Mouse (Mus musculus): ENCODE measurements around the gene Decr2. TPM values are rescaled to one million over a fixed set of nuclear protein-coding genes. Genes with fewer than 3 reads are reported as not detected.

Decr2 gene
- polyA plus RNA-seq (2015; fragmentation: Nextera tagmentation; extraction: Ambion mirVana), result 39.3 and 42.0 TPM in 2 replicates

DNA sequence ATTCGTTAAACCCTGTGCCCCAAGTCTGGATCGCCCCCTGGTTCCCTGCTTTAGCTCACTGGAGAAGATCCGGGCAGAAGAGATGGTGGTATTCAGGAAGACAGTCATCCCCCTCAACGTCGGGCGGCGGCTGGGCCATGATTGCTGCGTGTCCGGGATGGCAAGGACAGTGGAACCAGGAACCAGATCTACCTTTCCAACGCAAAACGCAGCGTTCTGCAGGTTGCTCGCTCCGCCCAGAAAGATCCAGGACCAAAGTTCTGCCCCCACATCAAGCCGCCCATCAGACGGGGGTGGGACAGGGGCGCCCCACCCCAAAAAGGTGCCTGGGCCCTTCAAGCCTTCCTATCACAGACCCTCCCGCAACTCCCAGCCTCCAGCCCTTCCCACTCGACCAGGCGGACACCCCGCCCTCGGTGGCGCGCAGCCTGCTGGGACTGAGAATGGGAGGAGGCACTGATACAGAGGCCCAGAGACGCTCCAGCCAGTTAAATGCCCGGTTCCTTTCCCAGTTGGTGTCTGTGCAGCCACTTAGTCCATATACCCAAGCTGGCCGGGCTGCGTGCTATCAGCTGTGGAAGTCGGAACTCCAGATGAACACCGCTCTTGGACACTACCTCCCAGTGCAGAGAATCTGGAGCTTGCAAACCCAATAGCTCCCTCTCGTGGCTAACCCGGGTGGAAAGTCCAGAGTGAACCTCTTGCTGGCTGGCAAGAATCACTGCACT lies at the start of gene Decr2:
Gene Decr2, minus strand, starts transcription at position 433 of the 728 bp plus-strand sequence.
- H3K27me3 ChIP-seq (replicated peaks), result no peaks in the 10 kb centered on the region
- H3K36me3 ChIP-seq, result no peaks in the 10 kb centered on the region
- peak within 1 kb of the TSS; percentile 93 for H3K27ac ChIP-seq
- H3K9ac ChIP-seq, result peak within 1 kb of the TSS; percentile 47
- no peaks in the 10 kb centered on the region for H3K4me1 ChIP-seq
- H3K4me3 ChIP-seq (replicated peaks), result peak within 1 kb of the TSS; percentile 53
- ATAC-seq (ENCODE audit: insufficient read depth, low FRiP score, low read depth), result peak; percentile 94
- peak within 1 kb of the TSS; percentile 68 for H3K4me2 ChIP-seq
- 1% methylated on average over 32 of the region's 32 CpGs for WGBS
- no peaks in the 10 kb centered on the region for H3K9me3 ChIP-seq

DNA sequence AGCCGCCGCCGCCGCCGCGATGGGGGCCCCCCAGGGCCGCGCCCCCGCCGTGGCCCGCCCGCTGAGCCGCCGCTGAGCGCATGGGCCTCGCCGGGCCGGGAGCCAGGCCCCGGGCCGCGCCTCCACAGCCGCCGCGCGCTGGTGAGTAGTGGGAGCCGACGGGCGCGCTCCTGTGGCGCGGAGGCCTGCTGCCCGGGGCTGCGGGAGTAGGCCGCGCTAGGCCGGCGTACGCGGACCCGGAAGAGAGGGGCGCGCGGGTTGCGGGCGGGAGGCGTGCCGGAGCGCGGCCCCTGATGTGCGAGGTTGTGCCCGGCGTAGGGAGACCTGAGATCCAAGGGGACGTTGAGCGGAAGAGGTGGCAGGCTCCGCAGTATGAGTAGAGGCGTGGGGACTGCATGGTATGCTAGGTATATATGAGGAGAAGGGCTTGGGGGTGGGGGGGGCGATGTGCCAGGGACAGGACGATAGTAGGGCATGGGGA lies 48.8 kb upstream of the Decr2 start:
- Histone ChIP-seq H3K27me3 (replicated peaks) (no peaks in the 10 kb centered on the region), H3K9me3 (no peaks in the 10 kb centered on the region), H3K4me3 (replicated peaks) (peak overlapping the region; percentile 83), H3K36me3 (peaks cover 10% of the 10 kb centered on the region; the same call in 1 of the 2 replicates), H3K4me1 (peaks cover 13% of the 10 kb centered on the region), H3K4me2 (peak overlapping the region; percentile 62), H3K27ac (peak overlapping the region; percentile 96), H3K9ac (peak overlapping the region; percentile 89)
- peak; percentile 70 for ATAC-seq (ENCODE audit: insufficient read depth, low FRiP score, low read depth)
- WGBS, result under 1% methylated on average over 53 of the region's 58 CpGs

DNA sequence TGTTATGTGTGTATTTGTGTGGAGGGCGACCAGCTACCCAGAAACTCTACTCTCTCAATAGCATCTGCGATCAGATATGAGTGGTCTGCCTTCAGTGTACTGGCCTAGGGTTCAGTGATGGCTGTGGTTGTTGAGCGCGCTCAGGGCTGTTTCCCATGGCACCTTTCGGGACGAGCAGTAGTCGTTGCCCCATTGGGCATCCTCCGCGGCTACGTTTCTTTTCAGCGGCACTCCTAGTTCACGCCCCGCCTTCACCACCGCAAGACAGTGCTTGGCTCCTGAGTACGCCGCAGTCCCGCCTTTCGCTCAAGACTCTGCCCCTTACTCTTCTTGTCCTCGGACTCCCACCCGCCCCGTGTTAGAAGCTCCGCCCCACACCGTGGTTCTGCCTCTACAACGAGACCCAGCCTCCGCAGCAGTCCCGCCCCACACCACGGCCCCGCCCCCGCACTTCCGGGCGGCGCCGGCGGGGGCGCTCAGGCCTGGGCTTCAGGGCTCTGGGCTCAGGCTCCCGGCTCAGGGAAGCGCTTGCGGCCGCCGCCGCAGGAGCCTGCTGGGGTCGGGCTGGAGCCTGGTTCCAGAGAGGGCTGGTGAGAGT lies 48.2 kb upstream of the Decr2 start, which contains the start of gene Axin1:
Gene Axin1, plus strand, starts transcription at position 450 of the 598 bp plus-strand sequence.
- Histone ChIP-seq H3K4me1 (peaks cover 13% of the 10 kb centered on the region), H3K4me3 (replicated peaks) (peak within 1 kb of the TSS; percentile 83), H3K9ac (peak within 1 kb of the TSS; percentile 89), H3K27ac (peak within 1 kb of the TSS; percentile 96), H3K4me2 (peak within 1 kb of the TSS; percentile 75), H3K27me3 (replicated peaks) (no peaks in the 10 kb centered on the region), H3K9me3 (no peaks in the 10 kb centered on the region), H3K36me3 (peaks cover 5% of the 10 kb centered on the region; the same call in 1 of the 2 replicates)
- peak; percentile 98 for ATAC-seq (ENCODE audit: insufficient read depth, low FRiP score, low read depth)
- WGBS, result 1% methylated on average over 42 of the region's 42 CpGs

- Histone ChIP-seq H3K36me3 (no peaks in the 10 kb centered on the region), H3K4me1 (peaks cover 13% of the 10 kb centered on the region), H3K27me3 (replicated peaks) (no peaks in the 10 kb centered on the region), H3K9ac (no peak overlapping the region; the same call in 1 of the 2 replicates), H3K4me2 (peak overlapping the region; percentile 75), H3K27ac (peak overlapping the region; percentile 96), H3K4me3 (replicated peaks) (peak overlapping the region; percentile 83), H3K9me3 (no peaks in the 10 kb centered on the region)
- WGBS, result 74% methylated on average over 2 of the region's 2 CpGs
- ATAC-seq (ENCODE audit: insufficient read depth, low FRiP score, low read depth), result no peak
Measured at GRCm38 (mm10) chr17:26137751-26138130, 47.6 kb upstream of the Decr2 start.

DNA sequence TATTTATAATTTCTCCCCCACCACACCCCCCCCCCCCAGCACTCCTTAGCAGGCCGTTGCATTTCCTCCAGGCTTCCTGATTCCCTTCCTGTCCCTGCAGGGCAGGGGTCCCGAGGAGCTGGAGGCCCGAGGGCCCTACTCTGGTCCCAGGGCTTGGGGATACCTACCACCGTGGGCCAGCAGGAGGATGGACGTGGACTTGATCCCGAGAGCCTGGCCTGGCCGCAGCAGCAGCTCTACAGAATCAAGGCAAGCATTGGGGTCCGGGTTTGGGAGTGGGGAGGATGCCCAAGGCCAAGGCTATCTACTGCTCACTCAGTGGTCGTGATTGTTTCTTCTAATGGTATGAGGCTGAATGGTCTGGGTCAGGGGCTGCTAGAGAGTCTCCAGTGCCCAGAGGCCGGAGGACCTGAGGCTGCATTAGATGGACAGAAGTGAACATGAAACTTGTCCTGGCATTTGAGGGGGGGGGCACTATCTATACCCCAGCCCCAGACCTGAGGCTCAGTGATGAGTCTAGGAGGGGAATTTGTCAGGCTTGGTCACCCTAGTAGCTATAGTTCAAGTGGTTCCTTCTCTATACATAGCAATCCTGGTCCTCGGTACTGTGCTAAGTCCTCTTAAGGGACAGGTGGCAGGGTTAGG lies 47.1 kb upstream of the Decr2 start:
- Histone ChIP-seq H3K9me3 (no peaks in the 10 kb centered on the region), H3K27ac (0 out of 2 replicates have a peak overlapping the region, but pooled peaks have one; percentile 96), H3K4me1 (peaks cover 13% of the 10 kb centered on the region), H3K4me3 (replicated peaks) (no peak overlapping the region), H3K4me2 (no peak overlapping the region; the same call in 1 of the 2 replicates), H3K9ac (no peak overlapping the region), H3K27me3 (replicated peaks) (no peaks in the 10 kb centered on the region), H3K36me3 (no peaks in the 10 kb centered on the region)
- 88% methylated on average over 11 of the region's 11 CpGs for WGBS
- ATAC-seq (ENCODE audit: insufficient read depth, low FRiP score, low read depth), result no peak

GRCm38 (mm10) chr17:26131856-26132853 lies 42.0 kb upstream of the Decr2 start:
- Histone ChIP-seq H3K4me1 (no peaks in the 10 kb centered on the region), H3K36me3 (peaks cover 22% of the 10 kb centered on the region), H3K4me2 (no peak overlapping the region), H3K9ac (no peak overlapping the region), H3K4me3 (replicated peaks) (no peak overlapping the region), H3K9me3 (no peaks in the 10 kb centered on the region), H3K27me3 (replicated peaks) (no peaks in the 10 kb centered on the region), H3K27ac (no peak overlapping the region)
- no peak for ATAC-seq (ENCODE audit: insufficient read depth, low FRiP score, low read depth)
- WGBS, result 89% methylated on average over 18 of the region's 18 CpGs

DNA sequence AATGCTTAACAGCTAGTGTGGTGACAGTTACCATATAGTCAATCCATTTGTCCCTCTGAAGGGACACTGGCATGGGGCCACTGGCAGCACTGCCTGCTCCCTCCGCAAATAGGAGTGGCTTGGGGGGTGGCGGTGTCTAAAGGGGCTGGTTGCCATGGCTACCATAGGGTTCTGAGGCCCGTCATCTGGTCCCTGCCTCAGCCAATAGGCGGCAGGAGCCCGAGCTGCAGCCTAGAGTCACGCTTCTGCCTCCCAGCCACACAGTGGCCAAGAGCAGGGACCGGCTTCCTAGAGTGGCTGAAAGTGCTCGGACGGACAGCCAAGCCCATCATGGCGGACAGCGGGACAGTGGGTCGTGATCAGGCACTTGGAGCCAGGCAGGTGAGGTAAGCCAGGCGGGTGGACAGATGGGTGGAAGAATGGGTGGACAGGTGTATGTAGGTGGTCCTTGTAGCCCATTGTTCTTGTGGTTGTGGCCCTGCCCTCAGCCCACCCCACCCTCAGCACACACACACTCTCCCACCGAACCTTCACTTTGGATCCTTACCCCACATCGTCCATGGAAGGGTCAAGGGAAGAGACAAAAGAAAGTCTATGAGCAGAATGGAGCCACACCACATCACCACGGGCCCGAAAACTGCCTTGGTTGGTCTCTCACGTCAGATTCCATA lies 41.1 kb upstream of the Decr2 start:
- Histone ChIP-seq H3K36me3 (peaks cover 32% of the 10 kb centered on the region), H3K27ac (no peak overlapping the region)

DNA sequence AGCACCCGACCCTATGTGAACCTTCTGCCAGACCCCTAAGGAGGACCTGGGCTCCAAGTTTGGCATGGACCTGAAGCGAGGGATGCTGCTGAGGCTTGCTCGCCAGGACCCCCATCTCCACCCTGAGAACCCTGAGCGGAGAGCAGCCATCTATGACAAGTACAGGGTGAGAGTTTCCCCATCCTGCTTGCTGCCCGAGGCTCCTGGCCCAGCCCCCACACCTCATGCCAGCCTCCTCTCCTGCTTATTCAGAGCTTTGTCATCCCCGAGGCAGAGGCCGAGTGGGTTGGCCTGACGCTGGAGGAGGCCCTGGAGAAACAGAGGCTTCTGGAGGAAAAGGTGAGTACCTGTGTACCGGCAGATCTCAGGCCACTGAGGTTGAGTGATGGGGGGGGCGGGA lies 35.1 kb upstream of the Decr2 start:
- Histone ChIP-seq H3K9me3 (no peaks in the 10 kb centered on the region), H3K27ac (no peak overlapping the region), H3K9ac (no peak overlapping the region), H3K36me3 (peaks cover 34% of the 10 kb centered on the region), H3K4me2 (no peak overlapping the region), H3K27me3 (replicated peaks) (no peaks in the 10 kb centered on the region), H3K4me1 (peaks cover 15% of the 10 kb centered on the region), H3K4me3 (replicated peaks) (no peak overlapping the region)
- no peak for ATAC-seq (ENCODE audit: insufficient read depth, low FRiP score, low read depth)
- WGBS, result 90% methylated on average over 10 of the region's 10 CpGs

More for the DNA sequence above, 41.1 kb upstream of the Decr2 start:
- no peaks in the 10 kb centered on the region for H3K4me1 ChIP-seq
- no peak overlapping the region for H3K4me3 ChIP-seq (replicated peaks)
- no peak overlapping the region for H3K9ac ChIP-seq
- no peaks in the 10 kb centered on the region for H3K9me3 ChIP-seq
- no peaks in the 10 kb centered on the region for H3K27me3 ChIP-seq (replicated peaks)
- H3K4me2 ChIP-seq, result no peak overlapping the region
- 81% methylated on average over 18 of the region's 18 CpGs for WGBS
- ATAC-seq (ENCODE audit: insufficient read depth, low FRiP score, low read depth), result no peak

DNA sequence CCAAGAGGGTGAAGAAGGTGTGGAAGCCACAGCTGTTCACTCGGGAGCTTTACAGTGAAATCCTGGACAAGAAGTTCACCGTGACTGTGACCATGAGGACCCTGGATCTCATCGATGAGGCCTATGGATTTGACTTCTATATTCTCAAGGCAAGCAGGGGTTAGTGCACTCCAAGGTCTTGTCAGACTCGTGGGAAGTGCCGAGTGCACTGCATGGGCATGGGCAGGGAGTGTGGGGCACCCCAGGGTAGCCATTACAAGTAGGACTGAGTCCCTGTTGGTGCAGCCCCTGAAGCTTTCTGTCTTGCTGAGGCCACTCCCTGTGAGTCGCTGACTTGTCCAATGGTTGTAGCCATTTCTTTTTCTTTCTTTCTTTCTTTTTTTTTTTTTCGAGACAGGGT lies 34.4 kb upstream of the Decr2 start:
- WGBS, result 79% methylated on average over 7 of the region's 7 CpGs
- H3K27ac ChIP-seq, result no peak overlapping the region
- H3K9ac ChIP-seq, result peak overlapping the region; percentile 70; the same call in 1 of the 2 replicates
- H3K4me1 ChIP-seq, result peaks cover 21% of the 10 kb centered on the region
- H3K9me3 ChIP-seq, result no peaks in the 10 kb centered on the region
- H3K4me2 ChIP-seq, result peak overlapping the region; percentile 70
- no peak for ATAC-seq (ENCODE audit: insufficient read depth, low FRiP score, low read depth)
- H3K36me3 ChIP-seq, result peaks cover 34% of the 10 kb centered on the region
- no peaks in the 10 kb centered on the region for H3K27me3 ChIP-seq (replicated peaks)
- peak overlapping the region; percentile 86 for H3K4me3 ChIP-seq (replicated peaks)

DNA sequence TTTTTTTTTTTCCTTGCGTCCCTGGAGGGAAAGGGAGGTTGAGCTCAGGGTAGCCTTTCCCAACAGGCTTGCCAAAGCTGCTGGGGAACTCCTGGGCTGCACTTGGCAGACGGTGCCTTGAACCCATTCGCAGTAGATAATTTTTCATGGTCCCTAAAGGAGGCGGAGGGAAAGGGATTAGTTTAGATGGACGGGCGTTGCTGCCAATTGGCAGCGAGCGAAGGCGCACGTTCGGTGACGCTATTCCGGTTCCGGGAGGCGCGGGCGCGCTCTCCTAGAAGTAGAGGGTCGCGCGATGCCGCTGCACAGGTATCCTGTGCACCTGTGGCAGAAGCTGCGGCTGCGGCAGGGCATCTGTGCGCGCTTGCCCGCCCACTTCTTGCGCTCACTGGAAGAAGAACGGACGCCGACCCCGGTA lies 33.1 kb upstream of the Decr2 start, which contains the start of gene Mrpl28:
Gene Mrpl28, plus strand, starts transcription at position 234 of the 418 bp plus-strand sequence.
- peaks cover 26% of the 10 kb centered on the region for H3K36me3 ChIP-seq
- no peaks in the 10 kb centered on the region for H3K9me3 ChIP-seq
- WGBS, result under 1% methylated on average over 32 of the region's 32 CpGs
- H3K4me3 ChIP-seq (replicated peaks), result peak within 1 kb of the TSS; percentile 86
- H3K27me3 ChIP-seq (replicated peaks), result no peaks in the 10 kb centered on the region
- H3K9ac ChIP-seq, result peak within 1 kb of the TSS; percentile 70
- ATAC-seq (ENCODE audit: insufficient read depth, low FRiP score, low read depth), result peak; percentile 86
- H3K4me2 ChIP-seq, result peak within 1 kb of the TSS; percentile 70
- peaks cover 23% of the 10 kb centered on the region for H3K4me1 ChIP-seq
- H3K27ac ChIP-seq, result peak within 1 kb of the TSS; percentile 51; the same call in 1 of the 2 replicates

Data from stomach, embryonic 15.5 days (tissue).